Mouse (Mus musculus) CD8-positive naive resting alpha-beta T cell, adult 2 months (primary cell): ENCODE data around the gene Clpb.

Experiments used
- DNase-seq, 2 experiments: peaks; one replicate each; pipeline ENCODE4 v3.0.0; 2022; ENCODE audit warnings: low read depth in 2 of 2, low spot score in 2 of 2

The Clpb gene

GRCm38 (mm10) chr7:101673497-101673896 is 10.1 kb downstream of the Clpb start:
- no peak for DNase-seq

- no peak for DNase-seq
These were observed 12.8 kb downstream of the Clpb start for GRCm38 (mm10) chr7:101676033-101676761.

GRCm38 (mm10) chr7:101676762-101677308 is 13.4 kb downstream of the Clpb start:
- no peak for DNase-seq

GRCm38 (mm10) chr7:101679591-101679990 is 16.2 kb downstream of the Clpb start:
- DNase-seq: peak; percentile 34 to 38

- no peak for DNase-seq
These were observed 17.5 kb downstream of the Clpb start for GRCm38 (mm10) chr7:101680961-101681360.

- no peak for DNase-seq
These were observed 18.2 kb downstream of the Clpb start for GRCm38 (mm10) chr7:101681565-101682071.

- no peak for DNase-seq
These were observed 19.5 kb downstream of the Clpb start for GRCm38 (mm10) chr7:101682886-101683285.

- DNase-seq: no peak
These were observed 20.7 kb downstream of the Clpb start for GRCm38 (mm10) chr7:101683976-101684630.

GRCm38 (mm10) chr7:101684671-101685070 is 21.2 kb downstream of the Clpb start:
- DNase-seq: no peak

GRCm38 (mm10) chr7:101687144-101687543 is 23.7 kb downstream of the Clpb start:
- DNase-seq: no peak

- no peak for DNase-seq
These were observed 27.0 kb downstream of the Clpb start for GRCm38 (mm10) chr7:101690471-101690870.

- DNase-seq: no peak
These were observed 28.4 kb downstream of the Clpb start for GRCm38 (mm10) chr7:101691863-101692262.

- DNase-seq: no peak
These were observed 29.0 kb downstream of the Clpb start for GRCm38 (mm10) chr7:101692446-101692845.

- no peak for DNase-seq
These were observed 32.0 kb downstream of the Clpb start for GRCm38 (mm10) chr7:101695483-101695882.

- DNase-seq: no peak
These were observed 33.7 kb downstream of the Clpb start for GRCm38 (mm10) chr7:101696931-101697723.

GRCm38 (mm10) chr7:101700296-101700695 is 36.9 kb downstream of the Clpb start:
- DNase-seq: no peak

- DNase-seq: no peak
These were observed 39.3 kb downstream of the Clpb start for GRCm38 (mm10) chr7:101702706-101703105.

GRCm38 (mm10) chr7:101709586-101709985 is 46.2 kb downstream of the Clpb start:
- DNase-seq: no peak

GRCm38 (mm10) chr7:101710236-101710635 is 46.8 kb downstream of the Clpb start:
- no peak for DNase-seq

- DNase-seq: no peak
These were observed 50.5 kb downstream of the Clpb start for GRCm38 (mm10) chr7:101713828-101714400.

GRCm38 (mm10) chr7:101715041-101715551 is 51.7 kb downstream of the Clpb start:
- DNase-seq: no peak
